Mouse (Mus musculus): ENCODE results near the gene Myo1b. TPM values are rescaled to one million over a fixed set of nuclear protein-coding genes. Genes with fewer than 3 reads are reported as not detected.
"Not testable (repeated sequence)": the region's sequence is repeated elsewhere in the genome, so short reads cannot be mapped to it uniquely, and the experiment has no call there.

The Myo1b gene
- polyA plus RNA-seq, 1 experiment = 7.1 TPM

GRCm38 (mm10) chr1:51875462-51876225 is 40.2 kb downstream of the Myo1b start:
- Histone ChIP-seq H3K4me3 (no peak overlapping the region), H3K36me3 (ENCODE audit: control insufficient read depth, insufficient read depth) (no peaks in the 10 kb centered on the region), H3K27me3 (ENCODE audit: control insufficient read depth, insufficient read depth, insufficient read length) (no peaks in the 10 kb centered on the region), H3K4me2 (ENCODE audit: low read depth) (no peak overlapping the region), H3ac (ENCODE audit: control insufficient read depth, insufficient read length) (no peak overlapping the region), H3K79me2 (ENCODE audit: control insufficient read depth, insufficient read depth) (peaks cover 5% of the 10 kb centered on the region)
- TF ChIP-seq TCF3 (IDR thresholded peaks at IDR 0.05; ENCODE audit: insufficient read length, low read depth) = no peak
- TF ChIP-seq TCF12 (IDR thresholded peaks at IDR 0.05; ENCODE audit: insufficient read depth, poor library complexity, severe bottlenecking) = no peak
- TF ChIP-seq CEBPB (IDR thresholded peaks at IDR 0.05; ENCODE audit: insufficient read depth, poor library complexity, severe bottlenecking) = no peak
- TF ChIP-seq MAX (IDR thresholded peaks at IDR 0.05; ENCODE audit: low read depth) = no peak
- no peak for TF ChIP-seq REST (IDR thresholded peaks at IDR 0.05; ENCODE audit: insufficient read depth, insufficient read length)
- no peak for TF ChIP-seq USF1 (IDR thresholded peaks at IDR 0.05; ENCODE audit: low read depth)
- no peak for TF ChIP-seq SRF (IDR thresholded peaks at IDR 0.05; ENCODE audit: control insufficient read depth, insufficient read length, low read depth)
- no peak for TF ChIP-seq MYOD1 (IDR thresholded peaks at IDR 0.05; ENCODE audit: control insufficient read depth in 1 of 3, insufficient read length in 2 of 3, low read depth in 2 of 3)
- TF ChIP-seq POLR2A (IDR thresholded peaks at IDR 0.05; ENCODE audit: insufficient read length, low read depth) = no peak
- TF ChIP-seq MYOG (IDR thresholded peaks at IDR 0.05; ENCODE audit: control insufficient read depth in 1 of 3, insufficient read depth in 1 of 3, insufficient read length in 2 of 3, low read depth in 2 of 3) = no peak
- no peak for TF ChIP-seq E2F4 (IDR thresholded peaks at IDR 0.05; ENCODE audit: insufficient read depth)

- no peaks in the 10 kb centered on the region for H3K36me3 ChIP-seq (ENCODE audit: control insufficient read depth, insufficient read depth)
- peaks cover 5% of the 10 kb centered on the region for H3K79me2 ChIP-seq (ENCODE audit: control insufficient read depth, insufficient read depth)
- no peak overlapping the region for H3K4me2 ChIP-seq (ENCODE audit: low read depth)
- no peaks in the 10 kb centered on the region for H3K27me3 ChIP-seq (ENCODE audit: control insufficient read depth, insufficient read depth, insufficient read length)
- H3ac ChIP-seq (ENCODE audit: control insufficient read depth, insufficient read length) = no peak overlapping the region
- no peak overlapping the region for H3K4me3 ChIP-seq
- TF ChIP-seq POLR2A (IDR thresholded peaks at IDR 0.05; ENCODE audit: insufficient read length, low read depth) = no peak
- TF ChIP-seq SRF (IDR thresholded peaks at IDR 0.05; ENCODE audit: control insufficient read depth, insufficient read length, low read depth) = no peak
- TF ChIP-seq MYOD1 (IDR thresholded peaks at IDR 0.05; ENCODE audit: control insufficient read depth in 1 of 3, insufficient read length in 2 of 3, low read depth in 2 of 3) = no peak
- no peak for TF ChIP-seq MYOG (IDR thresholded peaks at IDR 0.05; ENCODE audit: control insufficient read depth in 1 of 3, insufficient read depth in 1 of 3, insufficient read length in 2 of 3, low read depth in 2 of 3)
- no peak for TF ChIP-seq TCF3 (IDR thresholded peaks at IDR 0.05; ENCODE audit: insufficient read length, low read depth)
- no peak for TF ChIP-seq MAX (IDR thresholded peaks at IDR 0.05; ENCODE audit: low read depth)
- no peak for TF ChIP-seq CEBPB (IDR thresholded peaks at IDR 0.05; ENCODE audit: insufficient read depth, poor library complexity, severe bottlenecking)
- TF ChIP-seq REST (IDR thresholded peaks at IDR 0.05; ENCODE audit: insufficient read depth, insufficient read length) = no peak
- TF ChIP-seq USF1 (IDR thresholded peaks at IDR 0.05; ENCODE audit: low read depth) = no peak
- TF ChIP-seq TCF12 (IDR thresholded peaks at IDR 0.05; ENCODE audit: insufficient read depth, poor library complexity, severe bottlenecking) = no peak
- TF ChIP-seq E2F4 (IDR thresholded peaks at IDR 0.05; ENCODE audit: insufficient read depth) = no peak
- TF ChIP-seq POLR2AphosphoS2 (IDR thresholded peaks at IDR 0.05; ENCODE audit: insufficient read length, low read depth) = no peak
Observed at GRCm38 (mm10) chr1:51872493-51873261, 43.2 kb downstream of the Myo1b start.

- not testable (repeated sequence) for H3K4me2 ChIP-seq (ENCODE audit: low read depth); H3K79me2 ChIP-seq (ENCODE audit: control insufficient read depth, insufficient read depth); H3K4me3 ChIP-seq; H3ac ChIP-seq (ENCODE audit: control insufficient read depth, insufficient read length); H3K27me3 ChIP-seq (ENCODE audit: control insufficient read depth, insufficient read depth, insufficient read length); H3K36me3 ChIP-seq (ENCODE audit: control insufficient read depth, insufficient read depth)
Observed at GRCm38 (mm10) chr1:51871234-51871633, 44.6 kb downstream of the Myo1b start.

- no peaks in the 10 kb centered on the region for H3K27me3 ChIP-seq (ENCODE audit: control insufficient read depth, insufficient read depth, insufficient read length)
- H3K36me3 ChIP-seq (ENCODE audit: control insufficient read depth, insufficient read depth) = peaks cover 5% of the 10 kb centered on the region
- H3K4me2 ChIP-seq (ENCODE audit: low read depth) = no peak overlapping the region
- no peak overlapping the region for H3K4me3 ChIP-seq
- H3ac ChIP-seq (ENCODE audit: control insufficient read depth, insufficient read length) = no peak overlapping the region
- TF ChIP-seq POLR2A (IDR thresholded peaks at IDR 0.05; ENCODE audit: insufficient read length, low read depth) = no peak
- TF ChIP-seq MYOG (IDR thresholded peaks at IDR 0.05; ENCODE audit: control insufficient read depth in 1 of 3, insufficient read depth in 1 of 3, insufficient read length in 2 of 3, low read depth in 2 of 3) = no peak
- TF ChIP-seq TCF12 (IDR thresholded peaks at IDR 0.05; ENCODE audit: insufficient read depth, poor library complexity, severe bottlenecking) = no peak
- TF ChIP-seq POLR2AphosphoS2 (IDR thresholded peaks at IDR 0.05; ENCODE audit: insufficient read length, low read depth) = no peak
- no peak for TF ChIP-seq TCF3 (IDR thresholded peaks at IDR 0.05; ENCODE audit: insufficient read length, low read depth)
- TF ChIP-seq E2F4 (IDR thresholded peaks at IDR 0.05; ENCODE audit: insufficient read depth) = no peak
- TF ChIP-seq SRF (IDR thresholded peaks at IDR 0.05; ENCODE audit: control insufficient read depth, insufficient read length, low read depth) = no peak
- TF ChIP-seq MYOD1 (IDR thresholded peaks at IDR 0.05; ENCODE audit: control insufficient read depth in 1 of 3, insufficient read length in 2 of 3, low read depth in 2 of 3) = no peak
- no peak for TF ChIP-seq USF1 (IDR thresholded peaks at IDR 0.05; ENCODE audit: low read depth)
- TF ChIP-seq CEBPB (IDR thresholded peaks at IDR 0.05; ENCODE audit: insufficient read depth, poor library complexity, severe bottlenecking) = no peak
- TF ChIP-seq REST (IDR thresholded peaks at IDR 0.05; ENCODE audit: insufficient read depth, insufficient read length) = no peak
- no peak for TF ChIP-seq MAX (IDR thresholded peaks at IDR 0.05; ENCODE audit: low read depth)
- H3K79me2 ChIP-seq (ENCODE audit: control insufficient read depth, insufficient read depth) = no peaks in the 10 kb centered on the region
Observed at GRCm38 (mm10) chr1:51862828-51863421, 52.9 kb downstream of the Myo1b start.

Measured in myocyte (in vitro differentiated cells).